In genomic region chr11:118998540-118999265, GRCm38 (mm10) we compare ENCODE assay signal across 8 mouse cellular contexts. TPM values are rescaled to one million over a fixed set of nuclear protein-coding genes. Genes with fewer than 3 reads are reported as not detected.
A peak's percentile ranks its signal among the peaks of the same experiment; 100 is the strongest.
DNase-seq lines count a peak whose midpoint lies in the region; ATAC-seq and TF ChIP-seq lines count a peak whose summit lies in the region.

No protein-coding gene starts in this region.

- no peak for TF ChIP-seq EP300 in stomach, postnatal 0 days (optimal IDR thresholded peaks at IDR 0.05)

- 0 out of 2 replicates have a peak, but pooled peaks have one; percentile 46 for ATAC-seq in erythroblast, adult 5-6 weeks (replicated peaks; ENCODE audit: low FRiP score, poor library complexity, severe bottlenecking)
- ATAC-seq in heart, embryonic 13.5 days (ENCODE audit: extremely low read depth, insufficient number of reproducible peaks, low FRiP score, low TSS enrichment): no peak
- ATAC-seq in kidney, embryonic 16.5 days (ENCODE audit: low FRiP score, low TSS enrichment): no peak
- ATAC-seq in neural tube, embryonic 12.5 days (ENCODE audit: low FRiP score, low read depth): peak; percentile 73
- ATAC-seq in stomach, postnatal 0 days (ENCODE audit: low FRiP score, low TSS enrichment): peak; percentile 47; the same call in 1 of the 2 replicates

- peaks cover 95% of the 10 kb centered on the region for H3K27me3 ChIP-seq in heart, embryonic 13.5 days (replicated peaks)
- H3K27me3 ChIP-seq in kidney, embryonic 16.5 days (ENCODE audit: insufficient read depth, low read length): peaks cover 26% of the 10 kb centered on the region
- H3K27me3 ChIP-seq in liver, adult 2 months (ENCODE audit: control insufficient read depth, insufficient read depth, low read length): peaks cover 8% of the 10 kb centered on the region
- H3K27me3 ChIP-seq in neural tube, embryonic 12.5 days (replicated peaks): 0 out of 2 replicates have a peak, but pooled peaks cover 9% of the 10 kb centered on the region
- H3K27me3 ChIP-seq in stomach, postnatal 0 days (ENCODE audit: control insufficient read depth, insufficient read depth, low read length): no peaks in the 10 kb centered on the region

- no peaks in the 10 kb centered on the region for H3K4me1 ChIP-seq in bone marrow, adult 2 months (ENCODE audit: control insufficient read depth, insufficient read depth, low read length)
- peaks cover 13% of the 10 kb centered on the region; the same call in 1 of the 2 replicates for H3K4me1 ChIP-seq in heart, embryonic 13.5 days
- peaks cover 8% of the 10 kb centered on the region; the same call in 1 of the 2 replicates for H3K4me1 ChIP-seq in kidney, embryonic 16.5 days (ENCODE audit: insufficient read depth, low read length)
- H3K4me1 ChIP-seq in liver, adult 2 months (ENCODE audit: control insufficient read depth, insufficient read depth, low read length): no peaks in the 10 kb centered on the region
- H3K4me1 ChIP-seq in neural tube, embryonic 12.5 days: peaks cover 28% of the 10 kb centered on the region
- H3K4me1 ChIP-seq in stomach, postnatal 0 days (replicated peaks; ENCODE audit: control insufficient read depth, insufficient read depth): no peaks in the 10 kb centered on the region

- peak; percentile 53; the same call in 1 of the 2 replicates for TF ChIP-seq CTCF in bone marrow, adult 2 months (IDR thresholded peaks at IDR 0.05; ENCODE audit: control insufficient read depth, insufficient read depth, low read length)
- TF ChIP-seq CTCF in liver, adult 2 months (IDR thresholded peaks at IDR 0.05; ENCODE audit: low read depth, low read length): peak; percentile 89
- TF ChIP-seq CTCF in stomach, postnatal 0 days (IDR thresholded peaks at IDR 0.05; ENCODE audit: low read depth): peak; percentile 92

- no peaks in the 10 kb centered on the region for H3K79me2 ChIP-seq in liver, adult 2 months (ENCODE audit: control insufficient read depth, insufficient read depth, low read length)

- WGBS in bone marrow, adult 2 months: 21% methylated on average over 30 of the region's 30 CpGs
- WGBS in heart, embryonic 13.5 days: 10% methylated on average over 30 of the region's 30 CpGs
- 9% methylated on average over 30 of the region's 30 CpGs for WGBS in kidney, embryonic 16.5 days
- WGBS in liver, adult 2 months: 16% methylated on average over 30 of the region's 30 CpGs
- 7% methylated on average over 30 of the region's 30 CpGs for WGBS in neural tube, embryonic 12.5 days
- 12% methylated on average over 30 of the region's 30 CpGs for WGBS in stomach, postnatal 0 days

- no peak overlapping the region for H3K4me3 ChIP-seq in bone marrow, adult 2 months (replicated peaks; ENCODE audit: control insufficient read depth, low read depth, low read length)
- H3K4me3 ChIP-seq in heart, embryonic 13.5 days: peak overlapping the region; percentile 37
- peak overlapping the region; percentile 23 for H3K4me3 ChIP-seq in kidney, embryonic 16.5 days (ENCODE audit: low read length)
- H3K4me3 ChIP-seq in liver, adult 2 months (ENCODE audit: insufficient read depth, low read depth, low read length): no peak overlapping the region
- H3K4me3 ChIP-seq in neural tube, embryonic 12.5 days: peak overlapping the region; percentile 8; the same call in 1 of the 2 replicates
- H3K4me3 ChIP-seq in stomach, postnatal 0 days (ENCODE audit: low read depth, low read length): no peak overlapping the region

- peak overlapping the region; percentile 44 for H3K9ac ChIP-seq in heart, embryonic 13.5 days
- no peak overlapping the region for H3K9ac ChIP-seq in kidney, embryonic 16.5 days (replicated peaks; ENCODE audit: low read length)
- H3K9ac ChIP-seq in liver, adult 2 months (ENCODE audit: low read depth, low read length): no peak overlapping the region
- H3K9ac ChIP-seq in neural tube, embryonic 12.5 days: no peak overlapping the region; the same call in 1 of the 2 replicates
- H3K9ac ChIP-seq in stomach, postnatal 0 days (ENCODE audit: low read length): no peak overlapping the region

- peak overlapping the region; percentile 64 for H3K4me2 ChIP-seq in heart, embryonic 13.5 days
- H3K4me2 ChIP-seq in kidney, embryonic 16.5 days (replicated peaks; ENCODE audit: low read depth, low read length): peak overlapping the region; percentile 44
- H3K4me2 ChIP-seq in neural tube, embryonic 12.5 days (replicated peaks): peak overlapping the region; percentile 52
- H3K4me2 ChIP-seq in stomach, postnatal 0 days (replicated peaks; ENCODE audit: low read depth): peak overlapping the region; percentile 32; the same call in 1 of the 2 replicates

- H3K27ac ChIP-seq in bone marrow, adult 2 months (ENCODE audit: control insufficient read depth, insufficient read depth, low read depth, low read length, poor library complexity): no peak overlapping the region
- no peak overlapping the region for H3K27ac ChIP-seq in heart, embryonic 13.5 days (replicated peaks)
- H3K27ac ChIP-seq in kidney, embryonic 16.5 days (ENCODE audit: low read length): no peak overlapping the region
- no peak overlapping the region for H3K27ac ChIP-seq in liver, adult 2 months (replicated peaks; ENCODE audit: insufficient read depth, low read depth, low read length)
- no peak overlapping the region for H3K27ac ChIP-seq in neural tube, embryonic 12.5 days
- no peak overlapping the region for H3K27ac ChIP-seq in stomach, postnatal 0 days (replicated peaks)

- no peak for TF ChIP-seq POLR2A in bone marrow, adult 2 months (IDR thresholded peaks at IDR 0.05; ENCODE audit: borderline replicate concordance, control insufficient read depth, low read depth, low read length)
- no peak for TF ChIP-seq POLR2A in liver, adult 2 months (IDR thresholded peaks at IDR 0.05; ENCODE audit: extremely low read depth, insufficient read depth, low read length)

- H3K9me3 ChIP-seq in heart, embryonic 13.5 days: no peaks in the 10 kb centered on the region
- peaks cover 3% of the 10 kb centered on the region; the same call in 1 of the 2 replicates for H3K9me3 ChIP-seq in kidney, embryonic 16.5 days (ENCODE audit: low read length)
- H3K9me3 ChIP-seq in neural tube, embryonic 12.5 days: no peaks in the 10 kb centered on the region
- no peaks in the 10 kb centered on the region for H3K9me3 ChIP-seq in stomach, postnatal 0 days (ENCODE audit: control insufficient read depth, low read length)

- peak; percentile 88 for DNase-seq in B cell, adult 2 months
- no peak for DNase-seq in liver, adult 2 months (ENCODE audit: extremely low read depth, low read depth, low spot score)
- peak; percentile 82 for DNase-seq in stomach, postnatal 0 days (ENCODE audit: low spot score)

- no peaks in the 10 kb centered on the region for H3K36me3 ChIP-seq in heart, embryonic 13.5 days
- H3K36me3 ChIP-seq in kidney, embryonic 16.5 days (ENCODE audit: insufficient read depth, low read length): no peaks in the 10 kb centered on the region
- no peaks in the 10 kb centered on the region for H3K36me3 ChIP-seq in liver, adult 2 months (ENCODE audit: control insufficient read depth, insufficient read depth, low read length)
- no peaks in the 10 kb centered on the region for H3K36me3 ChIP-seq in neural tube, embryonic 12.5 days
- H3K36me3 ChIP-seq in stomach, postnatal 0 days (ENCODE audit: control insufficient read depth, insufficient read depth, low read length): no peaks in the 10 kb centered on the region

RNA-seq across cellular contexts. Expression of gene Enpp7, which starts 10.7 kb away (rescaled TPM):
- polyA plus RNA-seq in bone marrow, adult 2 months (2011; ENCODE audit: insufficient read depth, insufficient read length, low replicate concordance, missing spikeins): not detected in 2 replicates
- not detected in 2 replicates for total RNA-seq in erythroblast, adult 5-6 weeks (2015; ENCODE audit: low replicate concordance)
- not detected in 2 replicates for total RNA-seq in erythroblast, adult 5-6 weeks (2017; ENCODE audit: low replicate concordance)
- polyA plus RNA-seq in heart, embryonic 13.5 days (2015; fragmentation: Nextera tagmentation; extraction: Ambion mirVana): not detected in 2 replicates
- polyA plus RNA-seq in kidney, embryonic 16.5 days (2015; fragmentation: Nextera tagmentation; extraction: Ambion mirVana): not detected in 2 replicates
- total RNA-seq in liver, adult 2 months (2014; rRNA removed): not detected in 2 replicates
- polyA plus RNA-seq in liver, adult 2 months (2012; rRNA removed): not detected in 2 replicates
- polyA plus RNA-seq in neural tube, embryonic 12.5 days (2016; fragmentation: Nextera tagmentation; extraction: Ambion mirVana): not detected in 2 replicates
- polyA plus RNA-seq in stomach, postnatal 0 days (2015; fragmentation: Nextera tagmentation; extraction: Ambion mirVana): not detected in 2 replicates

RNA-seq across cellular contexts. Expression of gene Cbx2, which starts 24.1 kb away (rescaled TPM):
- polyA plus RNA-seq in bone marrow, adult 2 months (2011; ENCODE audit: insufficient read depth, insufficient read length, low replicate concordance, missing spikeins): 0.34 and 2.8 TPM in 2 replicates
- total RNA-seq in erythroblast, adult 5-6 weeks (2015; ENCODE audit: low replicate concordance): 0.19 and 0.42 TPM in 2 replicates
- not detected in 2 replicates for total RNA-seq in erythroblast, adult 5-6 weeks (2017; ENCODE audit: low replicate concordance)
- polyA plus RNA-seq in heart, embryonic 13.5 days (2015; fragmentation: Nextera tagmentation; extraction: Ambion mirVana): 17.6 and 18.9 TPM in 2 replicates
- polyA plus RNA-seq in kidney, embryonic 16.5 days (2015; fragmentation: Nextera tagmentation; extraction: Ambion mirVana): 35.5 and 37.3 TPM in 2 replicates
- total RNA-seq in liver, adult 2 months (2014; rRNA removed): 3.9 and 4.9 TPM in 2 replicates
- 2.9 and 4.1 TPM in 2 replicates for polyA plus RNA-seq in liver, adult 2 months (2012; rRNA removed)
- polyA plus RNA-seq in neural tube, embryonic 12.5 days (2016; fragmentation: Nextera tagmentation; extraction: Ambion mirVana): 46.6 and 47.6 TPM in 2 replicates
- 5.1 and 5.3 TPM in 2 replicates for polyA plus RNA-seq in stomach, postnatal 0 days (2015; fragmentation: Nextera tagmentation; extraction: Ambion mirVana)

RNA-seq across cellular contexts. Expression of gene Cbx8, which starts 42.1 kb away (rescaled TPM):
- 3.3 and 7.4 TPM in 2 replicates for polyA plus RNA-seq in bone marrow, adult 2 months (2011; ENCODE audit: insufficient read depth, insufficient read length, low replicate concordance, missing spikeins)
- 0.38 and 0.42 TPM in 2 replicates for total RNA-seq in erythroblast, adult 5-6 weeks (2015; ENCODE audit: low replicate concordance)
- total RNA-seq in erythroblast, adult 5-6 weeks (2017; ENCODE audit: low replicate concordance): 0.70 and 1.4 TPM in 2 replicates
- 6.1 and 7.0 TPM in 2 replicates for polyA plus RNA-seq in heart, embryonic 13.5 days (2015; fragmentation: Nextera tagmentation; extraction: Ambion mirVana)
- polyA plus RNA-seq in kidney, embryonic 16.5 days (2015; fragmentation: Nextera tagmentation; extraction: Ambion mirVana): 8.2 and 8.5 TPM in 2 replicates
- total RNA-seq in liver, adult 2 months (2014; rRNA removed): 4.3 and 5.1 TPM in 2 replicates
- 1.7 and 4.4 TPM in 2 replicates for polyA plus RNA-seq in liver, adult 2 months (2012; rRNA removed)
- 8.6 and 9.9 TPM in 2 replicates for polyA plus RNA-seq in neural tube, embryonic 12.5 days (2016; fragmentation: Nextera tagmentation; extraction: Ambion mirVana)
- polyA plus RNA-seq in stomach, postnatal 0 days (2015; fragmentation: Nextera tagmentation; extraction: Ambion mirVana): 4.6 and 5.1 TPM in 2 replicates

Comparison
In these comparisons a context has a peak if more than half of its experiments do, and no peak if none do; other contexts are left out.
1. H3K4me3 ChIP-seq: peak in heart, embryonic 13.5 days (single experiment), kidney, embryonic 16.5 days (single experiment) and neural tube, embryonic 12.5 days (single experiment); none in bone marrow, adult 2 months (single experiment), liver, adult 2 months (single experiment) and stomach, postnatal 0 days (single experiment).
2. ATAC-seq: peak in erythroblast, adult 5-6 weeks (single experiment), neural tube, embryonic 12.5 days (single experiment) and stomach, postnatal 0 days (single experiment); none in heart, embryonic 13.5 days (single experiment) and kidney, embryonic 16.5 days (single experiment).
3. Peak in every context shown above with its lines, with median percentiles within 50 percentile points of each other: CTCF ChIP-seq and H3K4me2 ChIP-seq.